Mouse (Mus musculus): ENCODE data around the gene Bbs5.
A peak's percentile ranks its signal among the peaks of the same experiment; 100 is the strongest.

DNA sequence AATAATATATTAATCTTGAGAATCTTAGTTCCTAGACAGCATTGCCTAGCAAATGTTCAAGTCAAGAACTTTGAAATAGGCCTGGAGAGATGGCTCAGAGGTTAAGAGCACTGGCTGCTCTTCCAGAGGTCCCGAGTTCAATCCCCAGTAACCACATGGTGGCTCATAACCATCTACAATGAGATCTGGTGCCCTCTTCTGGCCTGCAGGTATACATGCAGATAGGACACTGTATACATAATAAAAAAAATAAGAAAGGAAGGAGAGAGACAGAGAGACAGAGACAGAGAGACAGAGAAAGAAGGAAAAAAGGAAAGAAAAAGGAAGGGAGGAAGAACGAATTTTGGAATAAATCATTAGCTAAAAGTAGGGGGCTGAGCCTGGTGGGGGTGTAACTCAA, 29.7 kb downstream of the Bbs5 start:
- TF ChIP-seq POLR2A (IDR thresholded peaks at IDR 0.05; ENCODE audit: low read depth, low read length) (no peak), CTCF (conservative IDR thresholded peaks at IDR 0.05; ENCODE audit: insufficient read depth, insufficient read length, low read depth, low read length) (0 out of 2 replicates have a peak, but pooled peaks have one; percentile 21)
